Mouse (Mus musculus) liver (tissue): ENCODE measurements around the gene Copz2.
A peak's percentile ranks its signal among the peaks of the same experiment; 100 is the strongest.
"Not testable (repeated sequence)": the region's sequence is repeated elsewhere in the genome, so short reads cannot be mapped to it uniquely, and the experiment has no call there.

Experiments
- DNase-seq: peaks from one replicate; pipeline ENCODE4 v3.0.0-alpha.2; 2020; ENCODE audit warnings: mixed read lengths

Copz2 gene

GRCm38 (mm10) chr11:96849681-96850467, at the start of gene Copz2:
Gene Copz2, plus strand, starts transcription at chr11:96849870.
- DNase-seq: peak; percentile 67

GRCm38 (mm10) chr11:96805606-96806005, 44.1 kb upstream of the Copz2 start:
- no peak for DNase-seq

DNA sequence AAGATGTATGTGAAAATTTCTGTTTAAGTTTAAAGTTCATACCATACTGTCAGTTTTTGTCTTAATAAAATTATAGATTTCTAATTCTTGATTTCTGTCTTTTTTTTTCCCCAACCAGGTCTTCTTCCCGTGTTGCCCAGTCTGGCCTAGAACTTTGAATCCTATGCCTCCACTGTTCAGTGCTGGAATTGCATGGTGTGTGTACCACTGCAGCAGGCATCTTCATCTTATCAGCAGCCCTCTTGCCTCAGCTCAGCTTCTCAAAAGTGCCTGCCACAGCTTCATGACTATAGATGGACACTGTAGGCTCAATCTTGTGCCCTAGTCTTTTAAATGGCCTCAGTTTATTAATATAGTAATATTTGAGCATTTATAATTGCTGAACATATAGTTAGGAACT, 41.6 kb upstream of the Copz2 start:
- no peak for DNase-seq

- no peak for DNase-seq
Measured at GRCm38 (mm10) chr11:96809562-96810235, 40.0 kb upstream of the Copz2 start.

- DNase-seq: not testable (repeated sequence)
Measured at GRCm38 (mm10) chr11:96811188-96811587, 38.5 kb upstream of the Copz2 start.

DNA sequence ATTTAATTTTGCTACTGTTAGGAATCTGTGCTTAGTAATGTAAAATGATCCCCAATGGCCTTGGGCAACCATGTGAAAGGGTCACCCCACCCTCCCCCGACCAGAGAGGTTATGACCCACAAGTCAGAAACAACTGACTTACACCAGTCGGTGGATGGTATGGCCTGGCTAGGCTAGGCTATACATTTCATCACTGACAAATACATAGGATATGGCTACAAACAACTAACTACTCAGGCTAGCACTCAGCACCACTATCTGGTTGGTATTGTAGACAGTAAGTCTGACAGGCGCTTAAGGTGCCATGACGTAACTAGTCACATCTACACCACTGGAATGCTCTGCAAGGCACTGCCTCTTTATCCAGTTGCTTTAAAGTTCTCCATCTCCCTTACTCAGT, 36.2 kb upstream of the Copz2 start:
- no peak for DNase-seq

- no peak for DNase-seq
Measured at GRCm38 (mm10) chr11:96813920-96814319, 35.8 kb upstream of the Copz2 start.

- no peak for DNase-seq
Measured at GRCm38 (mm10) chr11:96814443-96814842, 35.2 kb upstream of the Copz2 start.

DNA sequence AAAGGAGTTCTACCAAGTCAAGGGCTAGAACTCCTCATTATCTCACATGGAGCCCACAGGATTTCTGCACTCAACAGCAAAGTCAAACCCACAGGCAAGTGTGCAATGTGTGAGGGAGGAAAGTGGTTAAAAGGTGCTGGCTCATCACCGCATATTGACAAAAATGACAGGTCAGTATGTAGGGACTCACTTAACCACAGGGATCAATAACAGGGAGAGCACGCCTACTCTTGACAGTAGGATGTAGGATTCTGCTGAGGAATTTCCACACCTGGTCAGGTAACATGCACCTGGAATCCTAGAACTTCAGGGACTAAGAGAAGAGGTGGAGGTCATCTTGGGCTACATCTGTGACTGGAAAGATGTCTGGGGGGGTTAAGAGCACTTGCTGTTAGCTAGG, 33.8 kb upstream of the Copz2 start:
- DNase-seq: no peak

DNA sequence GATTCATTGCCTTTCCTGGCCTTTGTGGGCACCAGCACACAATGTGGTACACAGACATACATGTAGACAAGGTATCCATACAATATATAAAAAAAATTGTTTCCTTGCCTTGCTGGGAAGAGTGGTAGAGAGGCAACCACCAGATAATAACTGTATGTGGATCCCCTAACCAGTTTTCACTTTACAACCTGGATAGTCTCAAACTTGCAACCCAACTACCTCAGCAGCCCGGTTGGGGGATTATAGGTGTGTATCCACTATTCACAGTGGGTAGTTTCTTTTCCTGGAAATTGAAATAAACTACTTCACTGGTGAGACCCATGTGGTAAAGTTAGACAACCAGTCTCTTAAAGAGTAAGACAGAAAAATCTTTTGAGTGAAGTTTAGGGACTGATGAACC, 33.2 kb upstream of the Copz2 start:
- no peak for DNase-seq

- DNase-seq: no peak
Measured at GRCm38 (mm10) chr11:96816979-96817378, 32.7 kb upstream of the Copz2 start.

DNA sequence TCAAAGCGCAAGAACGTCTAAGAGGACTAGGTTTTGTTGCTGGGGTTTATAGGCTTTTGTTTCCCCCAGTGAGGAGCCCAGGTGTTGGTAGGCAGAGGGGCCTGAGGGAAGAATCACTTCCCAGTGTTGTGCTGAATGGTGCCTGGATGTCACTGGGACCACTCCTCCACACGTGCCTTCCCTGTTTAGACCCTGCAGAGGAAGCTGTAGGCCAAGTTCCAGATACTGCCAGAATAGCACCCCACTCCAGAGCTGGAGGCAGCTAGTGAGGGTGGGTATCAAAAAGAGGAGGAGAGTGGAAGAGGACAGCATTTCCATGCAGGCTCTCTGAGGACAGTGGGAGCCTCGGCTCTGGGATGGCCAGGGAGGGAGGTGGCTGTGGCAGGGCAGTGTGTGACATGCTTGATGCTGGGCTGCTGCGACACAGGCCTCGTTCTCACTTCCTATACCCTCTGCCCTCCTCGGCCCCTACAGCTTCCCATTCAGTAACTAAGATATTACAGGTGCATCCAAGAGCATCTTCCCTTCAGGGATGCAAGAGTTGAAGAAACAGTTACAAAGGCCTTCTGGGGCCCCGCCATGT, 31.5 kb upstream of the Copz2 start:
- DNase-seq: no peak

DNA sequence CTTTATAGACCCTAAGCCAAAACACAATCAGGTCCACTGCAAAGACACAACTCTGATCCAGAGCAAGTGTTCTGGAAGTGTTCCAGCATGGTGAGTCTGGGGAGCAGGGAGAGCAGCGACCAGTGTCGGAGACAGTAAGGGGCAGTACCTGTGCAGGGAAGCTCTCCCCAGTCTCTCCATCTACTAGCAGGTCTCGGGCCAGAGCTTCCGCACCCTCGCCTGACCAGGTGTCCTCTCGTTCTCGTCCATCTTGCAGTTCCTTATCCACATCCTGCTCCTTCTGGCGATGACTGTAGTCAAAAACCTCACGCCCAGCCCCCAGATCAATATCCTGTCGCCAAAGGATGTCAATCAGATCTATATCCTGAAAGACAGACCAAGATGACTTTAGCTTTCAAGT, 27.7 kb upstream of the Copz2 start:
- DNase-seq: no peak

GRCm38 (mm10) chr11:96822675-96823470, 26.8 kb upstream of the Copz2 start:
- DNase-seq: peak; percentile 20

GRCm38 (mm10) chr11:96823471-96823837, 26.2 kb upstream of the Copz2 start:
- DNase-seq: no peak

DNA sequence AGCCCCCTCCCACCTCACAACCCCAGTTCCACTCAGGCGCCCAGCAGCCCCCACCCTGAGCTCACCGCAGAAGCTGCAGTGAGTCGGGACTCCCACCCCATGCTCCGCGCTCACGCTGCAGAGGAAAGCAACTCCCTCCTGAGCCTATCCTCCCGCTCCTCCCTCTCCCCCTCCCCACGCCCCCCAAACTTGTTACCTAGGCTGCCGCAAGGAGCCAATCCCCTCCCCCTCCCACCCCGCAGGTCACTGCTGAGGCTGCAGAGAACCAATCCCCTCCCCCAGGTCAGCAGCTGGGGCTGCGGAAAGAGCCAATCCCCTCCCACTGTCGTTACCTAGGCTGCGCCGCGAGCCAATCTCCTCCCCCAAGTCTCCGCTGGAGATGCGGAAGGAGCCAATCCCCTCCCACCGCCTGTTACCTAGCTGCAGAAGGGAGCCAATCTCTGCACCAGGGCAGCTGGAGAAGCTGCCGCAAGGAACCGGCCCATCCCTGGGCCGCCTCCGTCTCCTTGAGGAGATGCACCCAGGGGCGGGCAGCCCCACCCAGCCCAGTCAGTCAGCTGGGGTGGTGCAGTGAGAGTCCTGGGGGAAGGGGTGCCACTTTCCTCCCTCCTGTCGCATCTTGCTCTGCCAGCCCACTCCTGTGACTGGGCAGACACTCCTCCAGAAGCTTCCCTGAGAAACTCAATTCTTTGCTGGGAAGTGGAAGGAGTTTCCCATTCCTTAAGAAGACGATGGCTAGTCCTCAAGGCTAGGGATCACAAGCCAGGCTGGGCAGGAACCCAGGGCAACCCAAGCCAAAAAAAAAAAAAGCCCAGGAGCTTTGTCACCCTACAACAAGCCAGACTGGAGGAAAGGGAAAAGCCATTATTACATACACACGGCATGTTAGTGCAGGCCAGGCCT, 25.5 kb upstream of the Copz2 start:
- DNase-seq: peak; percentile 88

- peak; percentile 32 for DNase-seq
Measured at GRCm38 (mm10) chr11:96824783-96825495, 24.7 kb upstream of the Copz2 start.

- no peak for DNase-seq
Measured at GRCm38 (mm10) chr11:96826481-96826880, 23.2 kb upstream of the Copz2 start.

GRCm38 (mm10) chr11:96827062-96827581, 22.5 kb upstream of the Copz2 start:
- DNase-seq: no peak

DNA sequence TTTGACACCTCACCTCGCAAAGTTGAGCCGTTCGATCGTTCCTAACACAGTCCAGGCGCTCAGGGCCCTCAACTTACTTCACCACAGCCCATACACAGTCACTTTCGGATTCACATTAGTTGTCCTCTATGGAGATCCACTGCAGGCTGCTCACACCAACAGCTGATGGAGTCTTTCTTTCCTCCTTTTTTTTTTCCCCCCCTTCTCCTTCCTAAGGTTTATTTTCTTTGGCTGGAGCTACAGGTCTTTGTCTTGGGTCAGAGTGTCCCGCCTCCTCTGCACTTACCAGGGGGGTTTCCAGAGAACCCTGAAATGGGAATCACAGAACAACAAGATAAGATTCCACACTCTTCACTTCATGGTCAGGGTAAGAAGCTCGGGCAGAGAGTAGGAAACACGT, 21.8 kb upstream of the Copz2 start:
- DNase-seq: no peak

DNA sequence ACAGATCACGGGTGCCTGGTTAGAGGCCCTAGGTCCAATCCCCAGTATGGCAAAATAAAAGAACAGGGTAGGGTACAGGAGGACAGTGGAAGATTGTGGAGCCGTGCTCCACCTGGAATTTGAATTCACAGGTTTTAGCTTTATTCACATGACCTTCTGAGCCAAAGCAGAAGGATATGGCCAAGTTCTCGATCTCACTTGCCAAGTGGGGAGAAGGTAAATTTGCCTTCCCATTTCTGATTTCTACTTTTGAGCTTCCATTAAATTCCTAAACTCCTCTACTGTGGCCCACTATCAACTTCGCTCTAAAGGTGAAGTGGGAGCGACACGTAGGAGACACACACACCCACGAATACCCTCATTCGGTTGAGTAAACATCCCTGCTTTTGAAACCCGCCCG, 20.8 kb upstream of the Copz2 start:
- no peak for DNase-seq
